Mouse (Mus musculus): ENCODE data around the gene Sgcd. TPM values are rescaled to one million over a fixed set of nuclear protein-coding genes. Genes with fewer than 3 reads are reported as not detected.

The Sgcd gene
- polyA plus RNA-seq, 1 experiment from 2014 or later, result 4.8 TPM

GRCm38 (mm10) chr11:46904281-46904680, 1084.5 kb downstream of the Sgcd start:
- Histone ChIP-seq H3K9me3 (ENCODE audit: control insufficient read depth, low read length) (no peaks in the 10 kb centered on the region), H3K27ac (ENCODE audit: low read depth, low read length) (no peak overlapping the region), H3K4me1 (ENCODE audit: control insufficient read depth, insufficient read depth, low read depth, low read length) (no peaks in the 10 kb centered on the region), H3K4me3 (ENCODE audit: low read length) (no peak overlapping the region), H3K4me2 (ENCODE audit: low read length) (no peak overlapping the region), H3K36me3 (ENCODE audit: control insufficient read depth, insufficient read depth, low read length) (no peaks in the 10 kb centered on the region), H3K27me3 (replicated peaks; ENCODE audit: control insufficient read depth, insufficient read depth, low read length) (no peaks in the 10 kb centered on the region), H3K9ac (ENCODE audit: low read depth, low read length) (no peak overlapping the region)
- ATAC-seq, result no peak
- WGBS, result 81% methylated on average over 1 of the region's 1 CpGs

DNA sequence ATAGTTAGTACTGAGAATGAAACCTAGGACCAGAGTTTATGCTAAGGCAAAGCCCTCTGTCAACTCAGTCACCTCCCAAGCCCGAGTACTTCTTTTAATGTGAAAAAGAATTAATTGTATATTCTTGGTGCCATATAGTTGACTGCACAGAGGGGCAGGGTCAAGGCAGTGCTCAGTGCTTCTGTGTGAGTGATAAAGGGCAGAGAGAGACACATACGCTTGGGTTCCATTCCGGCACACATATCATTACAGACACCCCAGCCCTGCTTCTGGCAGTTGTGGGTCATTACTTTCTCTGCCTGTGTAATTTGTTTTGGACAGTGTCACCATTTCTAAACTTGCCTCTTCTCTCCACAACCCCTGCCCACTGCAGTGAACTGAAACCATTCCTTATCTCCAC, 1099.7 kb downstream of the Sgcd start:
- 81% methylated on average over 3 of the region's 3 CpGs for WGBS
- Histone ChIP-seq H3K4me3 (ENCODE audit: low read length) (no peak overlapping the region), H3K4me2 (ENCODE audit: low read length) (no peak overlapping the region), H3K9ac (ENCODE audit: low read depth, low read length) (no peak overlapping the region), H3K27ac (ENCODE audit: low read depth, low read length) (no peak overlapping the region), H3K9me3 (ENCODE audit: control insufficient read depth, low read length) (no peaks in the 10 kb centered on the region), H3K4me1 (ENCODE audit: control insufficient read depth, insufficient read depth, low read depth, low read length) (no peaks in the 10 kb centered on the region), H3K36me3 (ENCODE audit: control insufficient read depth, insufficient read depth, low read length) (no peaks in the 10 kb centered on the region), H3K27me3 (replicated peaks; ENCODE audit: control insufficient read depth, insufficient read depth, low read length) (no peaks in the 10 kb centered on the region)
- no peak for ATAC-seq

DNA sequence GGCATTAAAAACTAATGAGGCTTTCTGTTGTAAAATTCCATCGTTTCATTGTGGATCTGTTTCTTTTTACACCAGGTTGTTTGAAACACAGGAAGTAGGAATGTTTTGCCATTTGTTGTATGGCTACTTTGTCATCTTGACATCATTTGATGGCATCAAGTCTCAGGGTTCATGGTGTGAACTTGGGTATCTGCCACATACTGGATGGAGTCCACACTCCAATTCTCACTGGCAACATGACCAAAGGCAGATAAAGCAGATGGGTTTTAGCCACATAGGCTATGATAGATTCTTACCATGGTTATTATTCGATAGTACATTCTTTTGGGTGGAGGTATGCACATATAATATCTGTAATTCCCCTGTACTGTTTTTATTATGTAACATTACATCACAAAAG, 1106.3 kb downstream of the Sgcd start:
- Histone ChIP-seq H3K36me3 (ENCODE audit: control insufficient read depth, insufficient read depth, low read length) (no peaks in the 10 kb centered on the region), H3K27me3 (replicated peaks; ENCODE audit: control insufficient read depth, insufficient read depth, low read length) (no peaks in the 10 kb centered on the region), H3K4me2 (ENCODE audit: low read length) (no peak overlapping the region), H3K4me1 (ENCODE audit: control insufficient read depth, insufficient read depth, low read depth, low read length) (no peaks in the 10 kb centered on the region), H3K9ac (ENCODE audit: low read depth, low read length) (no peak overlapping the region), H3K9me3 (ENCODE audit: control insufficient read depth, low read length) (no peaks in the 10 kb centered on the region), H3K4me3 (ENCODE audit: low read length) (no peak overlapping the region), H3K27ac (ENCODE audit: low read depth, low read length) (no peak overlapping the region)
- no peak for ATAC-seq
- 81% methylated on average over 2 of the region's 2 CpGs for WGBS

GRCm38 (mm10) chr11:46875774-46876173, 1113.0 kb downstream of the Sgcd start:
- Histone ChIP-seq H3K4me3 (ENCODE audit: low read length) (no peak overlapping the region), H3K27me3 (replicated peaks; ENCODE audit: control insufficient read depth, insufficient read depth, low read length) (no peaks in the 10 kb centered on the region), H3K4me2 (ENCODE audit: low read length) (no peak overlapping the region), H3K9me3 (ENCODE audit: control insufficient read depth, low read length) (no peaks in the 10 kb centered on the region), H3K4me1 (ENCODE audit: control insufficient read depth, insufficient read depth, low read depth, low read length) (no peaks in the 10 kb centered on the region), H3K36me3 (ENCODE audit: control insufficient read depth, insufficient read depth, low read length) (no peaks in the 10 kb centered on the region), H3K27ac (ENCODE audit: low read depth, low read length) (no peak overlapping the region), H3K9ac (ENCODE audit: low read depth, low read length) (no peak overlapping the region)
- no peak for ATAC-seq
- 91% methylated on average over 1 of the region's 1 CpGs for WGBS

DNA sequence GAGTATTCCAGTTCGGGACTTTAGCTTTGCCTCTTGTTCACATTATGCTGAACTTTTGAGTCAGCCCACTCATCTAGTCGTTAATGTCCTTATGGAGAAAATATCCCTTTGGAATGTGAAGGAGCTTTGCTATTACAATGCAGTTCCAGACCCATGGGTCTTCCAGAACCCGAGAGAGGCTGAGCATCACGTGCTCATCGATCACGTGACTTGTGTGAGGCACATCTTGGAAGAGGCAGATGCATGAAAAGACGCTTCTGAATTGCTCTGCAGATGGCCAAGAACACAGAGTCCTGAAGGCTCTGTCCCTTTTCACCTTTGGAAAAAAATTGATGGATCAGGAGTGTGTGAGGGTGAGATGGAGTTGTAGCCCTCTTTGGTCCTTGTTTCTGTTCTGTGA, 1120.2 kb downstream of the Sgcd start:
- ATAC-seq, result no peak
- Histone ChIP-seq H3K27ac (ENCODE audit: low read depth, low read length) (no peak overlapping the region), H3K4me1 (ENCODE audit: control insufficient read depth, insufficient read depth, low read depth, low read length) (no peaks in the 10 kb centered on the region), H3K4me3 (ENCODE audit: low read length) (no peak overlapping the region), H3K9ac (ENCODE audit: low read depth, low read length) (no peak overlapping the region), H3K4me2 (ENCODE audit: low read length) (no peak overlapping the region), H3K27me3 (replicated peaks; ENCODE audit: control insufficient read depth, insufficient read depth, low read length) (no peaks in the 10 kb centered on the region; the same call in 1 of the 2 replicates), H3K9me3 (ENCODE audit: control insufficient read depth, low read length) (no peaks in the 10 kb centered on the region), H3K36me3 (ENCODE audit: control insufficient read depth, insufficient read depth, low read length) (no peaks in the 10 kb centered on the region)
- 78% methylated on average over 7 of the region's 7 CpGs for WGBS

DNA sequence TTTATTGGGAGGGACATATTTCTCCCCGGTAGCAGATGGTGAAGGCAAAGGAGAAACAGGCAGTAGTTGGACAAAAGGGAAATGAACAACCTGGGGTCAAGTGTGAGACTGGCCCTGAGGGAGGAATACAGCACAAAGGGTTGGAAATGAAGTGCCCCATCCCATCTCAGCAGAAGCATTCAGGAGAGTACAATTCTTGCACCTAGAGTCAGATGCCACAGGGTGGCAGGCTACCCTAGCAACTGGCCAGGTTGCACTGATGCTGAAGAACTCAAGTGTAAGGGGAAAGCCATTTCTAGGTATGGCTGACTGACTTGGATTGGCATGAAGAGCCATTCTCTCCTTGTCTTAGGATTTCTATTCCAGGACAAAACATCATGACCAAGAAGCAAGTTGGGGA, 1124.0 kb downstream of the Sgcd start:
- no peaks in the 10 kb centered on the region for H3K36me3 ChIP-seq (ENCODE audit: control insufficient read depth, insufficient read depth, low read length)
- H3K27me3 ChIP-seq (replicated peaks; ENCODE audit: control insufficient read depth, insufficient read depth, low read length), result no peaks in the 10 kb centered on the region; the same call in 1 of the 2 replicates
- no peak for ATAC-seq
- no peaks in the 10 kb centered on the region for H3K9me3 ChIP-seq (ENCODE audit: control insufficient read depth, low read length)
- H3K9ac ChIP-seq (ENCODE audit: low read depth, low read length), result no peak overlapping the region
- no peak overlapping the region for H3K27ac ChIP-seq (ENCODE audit: low read depth, low read length)
- whole genome bisulfite sequencing, result 77% methylated on average over 1 of the region's 1 CpGs
- no peak overlapping the region for H3K4me3 ChIP-seq (ENCODE audit: low read length)
- no peak overlapping the region for H3K4me2 ChIP-seq (ENCODE audit: low read length)
- H3K4me1 ChIP-seq (ENCODE audit: control insufficient read depth, insufficient read depth, low read depth, low read length), result no peaks in the 10 kb centered on the region

GRCm38 (mm10) chr11:46848221-46848971, 1140.4 kb downstream of the Sgcd start:
- H3K4me3 ChIP-seq (ENCODE audit: low read length), result no peak overlapping the region
- H3K9me3 ChIP-seq (ENCODE audit: control insufficient read depth, low read length), result no peaks in the 10 kb centered on the region
- no peak overlapping the region for H3K4me2 ChIP-seq (ENCODE audit: low read length)
- H3K27ac ChIP-seq (ENCODE audit: low read depth, low read length), result no peak overlapping the region
- peaks cover 2% of the 10 kb centered on the region; the same call in 1 of the 2 replicates for H3K4me1 ChIP-seq (ENCODE audit: control insufficient read depth, insufficient read depth, low read depth, low read length)
- WGBS, result 24% methylated on average over 8 of the region's 8 CpGs
- H3K36me3 ChIP-seq (ENCODE audit: control insufficient read depth, insufficient read depth, low read length), result no peaks in the 10 kb centered on the region
- peak; percentile 89 for ATAC-seq
- no peak overlapping the region for H3K9ac ChIP-seq (ENCODE audit: low read depth, low read length)
- H3K27me3 ChIP-seq (replicated peaks; ENCODE audit: control insufficient read depth, insufficient read depth, low read length), result no peaks in the 10 kb centered on the region

DNA sequence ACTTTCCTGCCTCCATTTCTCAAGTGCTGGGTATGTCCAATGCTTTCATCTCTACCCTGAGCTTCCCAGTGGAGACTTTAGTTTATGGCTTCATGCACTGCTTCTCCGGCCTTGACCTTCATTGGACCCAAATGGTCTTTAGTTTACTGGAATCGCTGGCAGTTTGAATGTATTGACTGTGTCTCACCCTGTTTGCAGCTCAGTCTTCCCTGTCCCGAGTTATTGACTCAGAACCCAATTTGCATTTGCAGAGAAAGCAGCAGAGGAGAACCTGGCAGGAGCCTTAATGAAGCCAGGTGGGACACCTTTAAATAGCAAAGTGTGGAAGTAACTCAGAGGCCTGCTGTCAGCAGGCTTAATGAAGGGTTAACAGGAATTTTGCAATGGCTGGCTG, 1140.9 kb downstream of the Sgcd start:
- no peaks in the 10 kb centered on the region for H3K36me3 ChIP-seq (ENCODE audit: control insufficient read depth, insufficient read depth, low read length)
- no peak overlapping the region for H3K4me2 ChIP-seq (ENCODE audit: low read length)
- no peaks in the 10 kb centered on the region for H3K27me3 ChIP-seq (replicated peaks; ENCODE audit: control insufficient read depth, insufficient read depth, low read length)
- H3K4me3 ChIP-seq (ENCODE audit: low read length), result no peak overlapping the region
- no peaks in the 10 kb centered on the region for H3K9me3 ChIP-seq (ENCODE audit: control insufficient read depth, low read length)
- no peak overlapping the region for H3K27ac ChIP-seq (ENCODE audit: low read depth, low read length)
- H3K4me1 ChIP-seq (ENCODE audit: control insufficient read depth, insufficient read depth, low read depth, low read length), result peaks cover 2% of the 10 kb centered on the region; the same call in 1 of the 2 replicates
- 0 out of 2 replicates have a peak, but pooled peaks have one; percentile 6 for ATAC-seq
- no peak overlapping the region for H3K9ac ChIP-seq (ENCODE audit: low read depth, low read length)
- 44% methylated on average over 3 of the region's 3 CpGs for WGBS

DNA sequence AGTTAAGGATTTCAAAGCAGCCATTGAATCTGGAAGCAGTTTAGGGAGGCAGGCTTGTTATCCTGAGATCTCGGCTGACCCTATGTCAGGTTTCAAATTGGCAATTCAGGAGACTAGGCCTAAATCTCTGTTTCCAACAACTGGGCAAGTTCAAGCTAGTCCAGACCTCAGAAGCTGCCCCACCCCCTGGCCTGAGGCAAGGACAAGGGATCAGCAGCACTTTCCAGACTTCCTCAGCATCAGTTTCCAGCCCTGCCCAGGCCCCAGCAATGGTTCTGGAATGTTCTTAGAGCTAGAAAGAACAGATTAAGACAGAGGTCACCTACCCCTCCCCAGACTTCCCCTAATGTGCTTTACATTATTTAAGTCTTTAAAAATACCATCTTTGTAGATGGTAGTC, 1142.1 kb downstream of the Sgcd start:
- no peak overlapping the region for H3K4me3 ChIP-seq (ENCODE audit: low read length)
- no peaks in the 10 kb centered on the region for H3K36me3 ChIP-seq (ENCODE audit: control insufficient read depth, insufficient read depth, low read length)
- no peaks in the 10 kb centered on the region for H3K27me3 ChIP-seq (replicated peaks; ENCODE audit: control insufficient read depth, insufficient read depth, low read length)
- no peaks in the 10 kb centered on the region for H3K9me3 ChIP-seq (ENCODE audit: control insufficient read depth, low read length)
- H3K4me2 ChIP-seq (ENCODE audit: low read length), result no peak overlapping the region
- peaks cover 2% of the 10 kb centered on the region; the same call in 1 of the 2 replicates for H3K4me1 ChIP-seq (ENCODE audit: control insufficient read depth, insufficient read depth, low read depth, low read length)
- ATAC-seq, result no peak
- H3K27ac ChIP-seq (ENCODE audit: low read depth, low read length), result no peak overlapping the region
- WGBS, result 69% methylated on average over 1 of the region's 1 CpGs
- no peak overlapping the region for H3K9ac ChIP-seq (ENCODE audit: low read depth, low read length)
